Mouse (Mus musculus) gastrocnemius, postnatal 36 days (tissue): ENCODE results near the gene Phlpp1. TPM values are rescaled to one million over a fixed set of nuclear protein-coding genes. Genes with fewer than 3 reads are reported as not detected.
A peak's percentile ranks its signal among the peaks of the same experiment; 100 is the strongest.

Experiments used
- DNase-seq, 2 experiments: peaks; one replicate each; pipeline ENCODE4 v3.0.0; 2022
- intact Hi-C: fragments of 180-260 bp; cut with DNase I; formaldehyde crosslinking; loops from one replicate; pipeline ENCODE4 v1.15.1; 2025
- total RNA-seq, 2 experiments: library from RNA; stranded (reverse); gene quantifications; 2 replicates each; pipeline ENCODE4 v1.2.3; 2021

Gene Phlpp1
- total RNA-seq, 2 experiments from 2014 or later = 6.3 to 6.9 TPM

DNA sequence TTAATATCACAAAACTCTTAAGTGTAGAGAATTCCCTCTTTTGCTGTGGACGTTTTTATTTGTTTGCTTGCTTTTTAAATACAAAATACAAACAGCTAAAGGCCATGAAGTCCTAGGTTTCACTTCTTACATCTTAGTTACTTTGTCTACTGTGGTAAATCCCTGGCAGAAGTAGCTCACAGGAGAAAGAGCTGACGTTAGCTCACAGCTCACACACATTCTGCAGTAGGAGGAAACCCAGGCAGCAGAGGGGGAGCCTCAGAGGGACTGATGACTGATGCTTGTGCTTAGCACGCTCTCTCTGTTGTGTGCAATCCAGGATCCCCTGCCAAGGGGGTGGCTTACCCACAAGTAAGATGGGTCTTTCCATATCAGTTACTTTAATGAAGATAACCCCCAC is 197.8 kb downstream of the Phlpp1 start:
- no peak for DNase-seq
- intact Hi-C loops = no loop called here

DNA sequence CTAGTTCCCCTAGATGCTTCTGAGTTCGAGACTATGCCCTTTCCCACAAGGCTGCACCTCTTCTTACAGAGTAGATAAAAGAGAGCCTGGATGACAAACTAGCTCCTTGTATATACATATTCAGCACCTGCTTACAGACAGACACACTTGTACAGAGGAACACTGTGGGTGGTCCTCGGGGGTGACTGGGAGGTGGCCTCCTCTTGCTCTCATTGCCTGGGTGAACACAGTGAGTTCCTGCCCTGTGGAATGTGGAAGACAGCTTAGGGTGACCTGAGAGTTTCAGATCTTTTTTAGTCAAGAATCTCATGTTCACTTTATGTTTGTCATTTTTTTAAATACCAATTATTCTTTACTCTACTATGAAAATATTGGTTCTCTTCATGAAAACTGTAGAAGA is 200.9 kb downstream of the Phlpp1 start:
- no peak for DNase-seq
- intact Hi-C loops = no loop called here

DNA sequence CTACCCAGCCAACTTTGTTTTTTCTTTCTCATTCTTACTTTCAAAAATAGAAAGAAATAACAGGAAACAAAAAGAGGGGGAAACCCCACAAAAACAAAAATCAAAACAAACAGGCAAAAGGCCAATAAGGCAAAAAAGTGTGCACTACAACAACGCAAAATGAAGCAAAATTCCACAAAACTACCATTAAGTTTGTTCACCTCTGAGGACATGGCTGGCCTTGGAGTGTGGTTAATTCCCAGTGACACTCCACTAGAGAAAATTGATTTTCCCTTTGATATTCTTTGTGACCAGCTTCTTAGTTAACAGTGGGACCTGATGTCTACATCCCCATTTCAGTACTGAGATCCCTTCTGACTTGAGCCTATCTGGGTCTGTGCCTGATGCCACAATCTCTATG is 202.1 kb downstream of the Phlpp1 start:
- intact Hi-C loops = no loop called here
- no peak for DNase-seq

DNA sequence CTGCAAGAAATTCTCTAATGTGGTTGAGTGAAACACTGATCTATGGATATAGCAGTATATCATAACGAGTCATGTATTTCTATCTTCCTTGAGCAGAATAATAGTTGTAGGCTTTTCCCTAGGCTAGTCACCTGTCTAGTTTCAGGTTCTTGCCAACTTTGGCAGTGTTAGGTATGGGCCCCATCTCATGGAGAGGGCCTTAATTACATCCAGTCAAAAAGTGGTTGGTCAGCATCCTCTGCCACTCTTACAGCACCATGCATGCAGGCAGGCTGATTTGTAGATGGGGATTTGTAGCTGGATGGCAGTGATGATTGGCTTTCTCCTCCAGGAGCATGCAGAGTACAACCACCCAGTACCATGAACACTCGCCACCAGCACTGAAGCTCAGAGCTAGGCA is 202.7 kb downstream of the Phlpp1 start:
- no peak for DNase-seq
- intact Hi-C loops = no loop called here

DNA sequence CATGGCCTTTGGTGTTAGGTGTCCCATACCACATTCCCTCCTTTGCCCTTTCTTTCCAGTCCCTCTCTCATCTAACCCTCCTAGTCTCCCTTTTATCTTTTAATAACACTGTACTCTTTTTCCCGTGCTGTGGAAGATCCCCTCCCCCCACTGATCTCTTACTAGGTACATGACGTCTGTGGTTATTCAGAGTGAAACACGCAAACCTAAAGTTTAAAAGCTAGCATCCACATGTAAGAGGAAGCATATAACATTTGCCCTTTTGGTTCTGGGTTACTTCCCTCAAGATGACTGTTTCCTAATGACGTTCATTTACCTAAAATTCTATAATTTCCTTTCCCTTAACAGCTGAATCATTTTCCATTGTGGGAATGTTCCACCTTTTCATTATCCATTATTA is 203.4 kb downstream of the Phlpp1 start:
- DNase-seq = no peak
- intact Hi-C loops = no loop called here

DNA sequence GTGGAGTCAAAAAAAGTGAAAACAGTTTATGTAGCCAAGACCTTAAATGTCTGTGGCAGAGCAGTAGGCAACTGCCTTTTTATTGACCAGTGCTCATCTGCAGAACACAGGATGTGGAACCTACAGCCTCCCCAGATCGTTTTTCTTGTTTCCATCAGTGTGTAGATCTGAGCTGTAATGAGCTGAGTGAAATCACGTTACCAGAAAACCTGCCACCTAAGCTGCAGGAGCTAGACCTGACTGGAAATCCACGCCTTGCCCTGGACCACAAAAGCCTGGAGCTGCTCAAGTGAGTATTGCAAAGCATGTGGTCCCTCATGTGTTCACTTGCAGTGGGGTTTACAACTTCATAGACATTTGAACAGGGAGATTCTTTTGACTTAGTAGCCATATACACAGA is 204.5 kb downstream of the Phlpp1 start:
- DNase-seq = no peak
- intact Hi-C loops = no loop called here

DNA sequence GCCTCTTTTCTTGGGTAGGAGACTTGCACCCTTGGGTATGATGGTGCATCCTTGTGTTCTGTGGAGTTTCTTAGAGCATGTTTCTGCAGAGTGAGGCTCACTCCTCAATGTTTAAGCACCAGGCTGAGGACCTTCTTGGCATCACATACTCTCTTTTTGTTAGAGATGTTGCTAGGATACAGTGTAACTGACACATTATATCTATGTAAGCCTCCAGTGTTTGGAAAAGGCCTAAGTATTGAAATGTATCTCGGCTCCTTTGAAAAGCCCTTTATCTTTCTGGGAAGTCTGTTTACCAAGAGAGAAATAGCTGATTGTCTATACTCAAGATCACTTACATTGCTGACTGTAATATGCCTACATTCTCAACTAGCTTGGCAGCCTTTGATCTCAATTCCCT is 208.9 kb downstream of the Phlpp1 start:
- no peak for DNase-seq
- intact Hi-C loops = loop anchor here (5.0 kb wide), 1 partner anchor 223 kb away; no protein-coding TSS in a partner anchor

DNA sequence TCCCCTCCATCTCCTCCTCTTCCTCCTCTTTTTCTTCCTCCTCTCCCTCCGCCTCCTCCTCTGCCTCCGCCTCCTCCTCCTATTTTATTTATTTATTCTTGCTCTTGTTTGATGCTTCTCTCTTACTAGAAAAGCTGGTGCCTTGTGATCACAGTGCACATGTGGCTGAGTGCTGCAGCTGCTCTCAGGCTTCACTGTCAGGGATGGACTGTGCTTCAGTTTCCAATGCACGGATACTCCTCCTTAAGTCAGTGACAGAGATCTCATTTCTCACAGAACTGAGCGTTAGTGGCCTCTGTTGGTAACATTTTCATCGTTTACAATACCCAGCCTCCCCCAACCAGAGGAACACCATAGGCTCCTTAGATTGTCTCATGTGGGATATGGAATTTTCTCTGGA is 215.0 kb downstream of the Phlpp1 start:
- intact Hi-C loops = no loop called here
- DNase-seq = no peak

DNA sequence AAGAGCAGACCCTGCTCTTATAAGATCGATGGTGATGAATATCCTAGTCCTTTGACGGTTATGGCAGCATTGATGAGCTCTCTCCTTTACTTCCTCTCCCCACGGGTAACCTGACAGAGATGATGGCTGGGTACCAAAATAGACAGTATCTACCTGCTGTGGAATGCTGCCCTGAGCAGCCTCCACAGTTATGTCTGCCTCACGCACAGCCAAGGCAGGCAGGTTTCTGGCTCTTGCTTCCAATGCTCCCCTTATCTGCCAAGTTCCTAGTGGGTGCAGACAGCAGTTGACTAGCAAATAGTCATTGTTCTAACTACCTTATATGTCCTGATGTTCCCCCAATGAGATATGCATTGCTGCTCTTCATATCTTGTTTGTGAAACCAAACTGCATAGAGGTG is 215.7 kb downstream of the Phlpp1 start:
- intact Hi-C loops = no loop called here
- no peak for DNase-seq

DNA sequence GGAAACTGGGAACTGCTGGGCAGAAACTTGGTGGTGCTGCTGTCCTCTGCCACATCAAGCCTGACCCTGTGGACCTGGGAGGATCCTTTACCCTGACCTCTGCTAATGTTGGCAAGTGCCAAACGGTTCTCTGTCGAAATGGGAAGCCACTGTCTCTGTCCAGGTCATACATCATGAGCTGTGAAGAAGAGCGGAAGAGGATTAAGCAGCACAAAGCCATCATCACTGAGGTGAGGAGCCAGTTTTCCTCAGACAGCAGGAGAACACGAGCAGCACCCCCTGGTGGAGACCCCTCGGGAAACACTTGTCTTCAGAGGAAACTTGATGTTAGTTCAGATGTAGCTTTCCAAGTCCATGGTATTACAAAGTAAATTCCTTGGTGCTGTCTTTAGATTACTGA is 218.1 kb downstream of the Phlpp1 start:
- intact Hi-C loops = loop anchor here (5.0 to 10.0 kb wide), 2 partner anchors 222 to 505 kb away; no protein-coding TSS in a partner anchor
- DNase-seq = peak in 1 of 2 experiments; percentile 39

DNA sequence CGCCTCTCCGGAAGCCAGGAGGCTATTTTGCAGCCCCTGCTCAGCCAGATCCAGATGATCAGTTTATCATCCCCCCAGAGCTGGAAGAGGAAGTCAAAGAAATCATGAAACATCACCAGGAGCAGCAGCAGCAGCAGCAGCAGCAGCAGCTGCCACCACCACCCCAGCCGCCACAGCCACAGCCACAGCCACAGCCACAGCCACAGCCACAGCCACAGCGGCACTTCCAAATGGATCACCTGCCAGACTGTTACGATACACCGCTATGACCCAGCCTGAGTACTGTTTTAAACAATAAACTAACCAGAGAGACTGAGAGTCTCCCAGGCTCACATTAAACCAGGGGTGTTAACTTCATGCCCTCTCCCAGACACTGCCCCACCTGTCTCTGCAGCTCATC is 221.5 kb downstream of the Phlpp1 start:
- intact Hi-C loops = loop anchor here (5.0 to 10.0 kb wide), 2 partner anchors 226 to 508 kb away; no protein-coding TSS in a partner anchor
- DNase-seq = no peak

DNA sequence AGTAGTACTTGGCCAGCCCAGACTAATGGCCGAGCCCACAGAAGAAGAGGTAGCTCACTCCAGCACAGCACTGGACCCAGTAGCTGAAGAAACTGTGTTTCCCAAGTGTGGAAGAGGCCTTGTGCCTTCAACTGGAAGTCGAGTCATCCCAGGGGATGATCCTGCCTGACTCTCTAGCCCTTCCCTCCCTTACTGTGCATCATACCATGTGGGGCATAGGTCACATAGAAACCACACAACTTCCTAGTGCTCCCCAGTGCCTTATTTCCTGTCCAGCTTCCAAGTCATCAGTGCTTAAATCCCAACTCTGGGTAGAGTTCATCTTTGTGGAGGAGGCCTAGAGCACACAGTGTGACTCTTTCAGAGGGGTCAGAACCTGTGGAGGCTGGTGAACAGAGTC is 223.1 kb downstream of the Phlpp1 start:
- DNase-seq = no peak
- intact Hi-C loops = loop anchor here (2.0 to 10.0 kb wide), 3 partner anchors 227 to 510 kb away; no protein-coding TSS in a partner anchor

DNA sequence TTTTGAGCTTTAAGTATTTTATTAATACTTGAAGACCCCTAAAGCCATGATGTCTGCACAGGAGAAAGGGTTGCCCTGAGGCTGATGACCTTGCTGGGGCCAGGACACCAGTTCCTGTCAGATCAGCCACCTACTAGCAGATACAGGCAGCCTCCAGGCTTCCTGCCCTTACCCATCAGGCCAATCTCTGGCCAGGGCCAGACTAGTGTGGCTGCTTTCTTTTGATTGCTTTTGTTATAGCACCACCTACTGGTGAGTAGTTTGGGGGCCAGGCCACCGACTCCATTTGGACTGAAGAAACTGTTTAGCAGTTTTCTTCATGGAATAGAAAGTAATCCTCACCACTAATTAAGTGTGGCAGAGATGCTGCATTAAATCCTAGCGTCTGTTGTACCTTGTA is 223.9 kb downstream of the Phlpp1 start:
- DNase-seq = peak in 1 of 2 experiments; percentile 43
- intact Hi-C loops = loop anchor here (2.0 to 10.0 kb wide), 2 partner anchors 325 to 511 kb away; no protein-coding TSS in a partner anchor

DNA sequence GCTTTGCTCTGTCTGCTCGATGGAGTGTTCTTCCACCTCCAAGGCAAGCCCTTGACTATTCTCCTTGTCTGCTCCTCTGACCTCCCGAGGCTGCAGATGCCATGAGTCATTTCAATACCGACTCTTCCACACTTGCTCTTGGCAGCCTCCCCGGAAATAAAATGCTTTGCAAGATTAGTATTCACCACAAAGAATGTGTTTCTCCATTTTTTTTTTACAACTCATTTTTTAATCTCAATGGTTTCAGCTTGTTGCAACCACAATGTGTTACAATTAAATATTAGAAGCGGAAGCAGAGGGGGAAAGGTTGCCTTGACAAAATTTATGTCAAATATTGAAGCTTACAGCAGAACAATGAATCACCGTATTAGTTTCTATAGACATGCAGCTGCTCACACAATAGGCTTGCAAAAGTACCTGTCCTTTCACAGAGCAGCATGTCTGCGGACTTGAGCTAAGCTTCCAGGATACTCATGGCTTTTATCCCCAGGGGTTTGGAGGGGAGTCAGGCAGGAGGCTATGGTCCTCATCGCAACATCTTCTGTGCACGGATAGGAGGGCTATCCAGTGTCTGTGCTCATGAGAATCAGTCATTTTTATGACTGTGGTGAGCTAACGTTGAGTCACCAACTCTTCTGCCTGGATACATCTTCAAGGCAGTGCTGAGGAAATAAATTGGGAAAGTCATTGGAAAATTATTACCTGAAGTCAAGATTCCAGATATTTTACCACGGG is 229.5 kb downstream of the Phlpp1 start:
- intact Hi-C loops = no loop called here
- DNase-seq = peak in 1 of 2 experiments; percentile 43

DNA sequence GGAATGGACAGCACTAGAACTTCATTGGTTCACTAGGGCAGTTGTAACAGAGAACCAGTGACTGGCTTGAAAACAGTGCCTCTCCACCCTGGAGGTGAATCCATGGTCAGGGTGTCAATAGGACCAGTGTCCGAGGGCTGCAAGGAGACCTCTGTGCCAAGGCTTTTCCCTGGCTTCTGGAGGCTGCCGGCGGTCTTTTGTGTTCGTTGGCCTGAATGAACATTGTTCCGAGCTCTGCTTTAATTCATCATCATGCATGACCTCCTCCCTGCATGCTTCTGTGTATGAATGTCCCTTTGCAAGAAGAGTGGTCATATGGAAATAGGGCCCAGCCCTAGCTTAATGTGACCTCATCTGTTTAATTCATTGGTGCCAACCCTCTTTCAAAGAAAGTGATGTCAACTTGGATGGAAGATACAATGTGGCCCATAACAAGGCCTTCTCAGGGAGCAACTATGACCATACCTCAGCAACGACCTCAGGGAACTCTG is 231.5 kb downstream of the Phlpp1 start:
- intact Hi-C loops = no loop called here

DNA sequence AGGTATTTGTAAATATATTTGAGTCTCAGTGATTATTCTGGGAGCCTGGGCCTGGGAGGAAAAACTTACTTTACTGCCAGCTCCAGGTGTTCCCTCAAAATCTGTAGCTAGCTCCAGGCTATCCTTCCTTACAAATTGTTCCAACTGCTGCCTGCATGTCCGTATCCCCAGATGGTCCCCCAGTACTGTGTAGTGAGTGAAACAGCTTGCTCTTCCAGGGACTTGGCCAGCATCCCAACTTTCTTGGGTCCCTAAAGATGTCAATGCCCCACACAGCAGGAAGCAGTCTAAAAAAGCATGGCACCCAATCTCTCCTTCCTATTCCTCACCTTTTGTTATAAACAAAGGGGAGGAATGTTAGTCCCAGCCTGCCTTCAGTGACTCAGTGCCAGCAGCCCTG is 235.3 kb downstream of the Phlpp1 start:
- intact Hi-C loops = no loop called here
- no peak for DNase-seq

More for the DNA sequence above, 231.5 kb downstream of the Phlpp1 start:
- DNase-seq = no peak

DNA sequence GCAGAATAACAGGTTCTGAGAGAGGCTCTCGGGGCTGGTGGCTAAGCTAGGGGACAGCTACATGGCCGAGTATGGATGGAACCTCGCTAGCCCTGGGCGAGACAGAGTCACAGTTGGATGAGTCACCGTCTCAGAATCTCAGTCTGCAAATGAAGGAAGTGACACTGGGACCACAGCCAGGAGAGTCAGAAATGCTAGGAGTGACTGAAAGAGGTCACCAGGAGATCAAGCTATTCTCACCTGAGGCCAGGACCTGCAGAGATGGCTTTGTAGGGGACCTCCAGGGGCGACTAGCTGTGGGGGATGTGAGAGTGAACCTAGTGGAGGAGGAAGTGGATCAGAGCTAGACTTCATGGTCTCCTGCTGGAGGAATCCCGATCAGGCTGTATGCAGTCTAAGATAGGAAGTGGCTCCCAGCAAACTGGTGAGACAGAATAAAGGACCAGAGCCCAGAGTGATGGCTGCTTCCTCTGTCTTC is 236.4 kb downstream of the Phlpp1 start:
- no peak for DNase-seq
- intact Hi-C loops = no loop called here

DNA sequence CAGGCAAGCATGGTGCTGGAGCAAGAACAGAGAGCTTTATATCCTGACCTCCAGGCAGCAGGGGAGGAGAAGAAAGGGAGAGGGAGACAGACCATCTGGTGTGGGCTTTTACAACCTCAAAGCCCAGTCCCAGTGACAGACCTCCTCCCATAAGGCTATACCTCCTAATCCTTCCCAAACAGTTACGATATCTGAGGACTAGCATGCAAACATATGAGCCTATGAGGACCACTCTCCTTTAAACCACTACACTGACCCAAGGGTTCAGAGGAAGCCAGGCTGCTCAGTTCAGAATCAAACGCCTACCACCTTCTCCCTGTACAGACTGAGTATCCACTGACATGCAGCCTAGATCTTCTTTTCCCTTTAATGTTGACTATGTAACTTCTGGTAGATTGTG is 239.3 kb downstream of the Phlpp1 start:
- no peak for DNase-seq
- intact Hi-C loops = no loop called here

DNA sequence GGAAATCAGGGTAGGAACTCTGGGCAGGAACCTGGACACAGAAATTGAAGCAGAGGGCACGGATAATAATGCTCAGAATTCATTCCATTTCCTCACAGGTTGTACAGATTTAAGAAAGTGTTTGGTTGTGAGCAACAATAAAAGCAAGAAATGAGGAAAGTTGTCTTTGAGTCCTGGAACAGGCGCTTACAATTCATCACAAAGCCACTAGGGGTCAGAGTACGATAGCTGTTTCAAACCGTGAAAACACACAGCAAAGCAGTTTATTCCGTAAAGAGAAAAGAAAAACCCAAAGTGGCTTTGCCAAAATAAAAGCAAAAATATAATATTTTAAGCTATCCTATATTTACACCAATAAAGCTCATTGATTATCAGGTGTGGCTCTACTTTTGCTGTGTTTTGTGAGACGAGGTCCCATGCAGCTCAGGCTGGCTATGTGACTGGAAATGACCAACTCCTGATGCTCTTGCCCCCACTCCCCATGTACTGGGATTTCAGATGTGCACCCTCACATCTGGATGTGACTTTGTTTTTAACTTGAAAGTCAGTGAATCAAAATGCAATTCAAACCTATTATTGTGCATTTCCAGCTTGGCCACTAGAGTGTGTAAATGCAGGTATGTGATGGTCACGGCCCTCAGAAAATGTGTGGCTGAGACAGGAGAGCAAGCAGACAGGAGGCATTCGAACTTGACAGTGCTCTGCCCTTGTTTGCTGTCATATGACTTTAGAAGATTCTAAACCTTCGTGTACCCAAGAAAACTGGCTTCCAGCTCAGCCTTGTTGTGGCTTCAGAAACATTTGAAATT is 253.8 kb downstream of the Phlpp1 start:
- intact Hi-C loops = loop anchor here (1.0 to 5.0 kb wide), 3 partner anchors 292 to 393 kb away; no protein-coding TSS in a partner anchor
- DNase-seq = no peak

DNA sequence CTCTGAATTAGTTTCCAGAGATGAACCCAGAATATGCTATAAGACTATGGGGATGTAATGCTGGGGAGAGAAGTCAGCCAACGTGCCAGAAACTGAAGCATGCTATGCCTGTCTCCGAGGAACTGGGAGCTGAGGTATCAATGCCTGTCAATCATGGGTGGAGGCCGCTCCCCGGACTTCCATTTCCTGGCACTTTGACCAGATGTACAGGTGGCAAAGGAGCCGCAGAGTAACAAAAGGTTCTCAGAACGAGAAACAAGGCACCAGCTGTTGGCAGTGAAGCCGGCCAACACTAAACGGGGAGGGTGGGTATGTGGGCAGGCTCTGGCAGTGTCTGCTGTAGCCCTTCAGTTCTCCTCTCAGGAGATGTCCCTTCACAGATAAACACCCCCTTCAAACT is 256.6 kb downstream of the Phlpp1 start:
- DNase-seq = no peak
- intact Hi-C loops = loop anchor here (5.0 kb wide), 2 partner anchors 289 to 309 kb away; no protein-coding TSS in a partner anchor

DNA sequence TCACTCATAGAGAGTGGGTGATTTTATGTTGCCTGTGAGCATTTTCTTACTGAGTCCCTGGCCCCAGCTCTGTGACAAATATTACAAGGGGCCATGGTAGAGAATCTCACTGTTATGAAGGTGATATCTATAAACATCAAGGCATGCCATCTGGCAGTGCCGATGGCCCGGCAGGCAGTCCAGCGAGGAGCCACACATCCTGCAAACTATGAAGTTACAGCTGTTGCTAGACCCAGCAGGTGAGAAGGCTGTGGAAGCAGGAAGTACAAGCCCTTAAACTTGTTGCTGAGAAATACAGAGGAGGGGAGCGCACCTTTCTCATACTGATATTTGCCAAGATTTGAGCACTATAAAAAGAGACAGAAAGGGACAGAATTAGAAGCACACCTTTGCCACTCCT is 257.0 kb downstream of the Phlpp1 start:
- intact Hi-C loops = loop anchor here (5.0 kb wide), 2 partner anchors 289 to 309 kb away; no protein-coding TSS in a partner anchor
- no peak for DNase-seq
